Mouse (Mus musculus) embryonic stem cell, embryonic (primary cell): ENCODE measurements around the gene Rasgef1b.

Source experiments
- CTCF ChIA-PET, 4 experiments: fragments of 300-600 bp in 2 of 4; fragments of 350-600 bp in 2 of 4; sonication (Branson Sonifier 250); formaldehyde crosslinking; loops; one replicate each; lab custom pipeline; 2022; ENCODE audit warnings: inconsistent platforms in 2 of 4; lab: Charles Lee
- POLR2A ChIA-PET, 4 experiments: fragments of 300-600 bp in 2 of 4; fragments of 350-600 bp in 2 of 4; sonication (Branson Sonifier 250); formaldehyde crosslinking; loops; one replicate each; lab custom pipeline; 2022; ENCODE audit warnings: antibody characterized with exemption in 4 of 4, inconsistent platforms in 1 of 4; lab: Charles Lee

Gene Rasgef1b

DNA sequence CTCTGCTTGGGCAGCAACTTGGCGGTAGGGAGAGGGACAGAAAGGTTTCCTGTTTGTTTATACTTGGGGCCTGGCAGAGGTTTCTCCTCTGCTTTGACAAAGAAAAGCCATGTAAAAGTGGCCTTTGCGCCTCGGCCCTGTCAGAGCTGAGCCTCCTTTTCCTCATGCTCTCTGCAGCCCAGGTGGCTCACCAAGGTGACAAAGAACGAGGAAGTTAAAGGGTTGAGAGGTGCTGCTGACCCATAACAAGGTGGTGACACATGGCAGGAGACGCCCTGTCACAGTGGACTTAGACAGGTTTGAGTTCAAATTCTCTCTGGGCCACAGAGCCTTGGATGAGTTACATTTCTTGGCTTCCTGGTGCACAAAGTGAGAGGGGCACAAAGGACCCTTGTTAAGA, 325.5 kb downstream of the Rasgef1b start:
- CTCF ChIA-PET: no interaction called here
- POLR2A ChIA-PET: no interaction called here

DNA sequence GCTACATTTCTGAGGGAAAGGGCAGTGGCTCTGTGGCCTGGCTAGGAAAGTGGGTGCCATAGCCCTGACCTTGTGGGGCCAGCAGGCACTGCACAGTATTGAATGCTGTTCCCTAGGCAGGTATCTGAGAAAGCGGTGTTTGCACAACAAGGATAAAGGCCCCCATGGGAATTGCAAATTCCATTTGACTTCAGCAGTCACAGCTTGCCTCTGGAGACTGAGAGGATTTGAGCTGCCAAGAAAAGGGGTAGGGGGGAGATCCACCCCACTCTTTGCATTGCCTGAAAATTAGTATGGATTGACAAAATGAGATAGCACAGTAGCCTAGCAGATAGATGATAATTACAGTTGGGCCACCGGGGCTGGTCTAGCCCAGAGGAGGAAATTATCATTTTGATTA, 326.1 kb downstream of the Rasgef1b start:
- ChIA-PET CTCF (no interaction called here), POLR2A (no interaction called here)

DNA sequence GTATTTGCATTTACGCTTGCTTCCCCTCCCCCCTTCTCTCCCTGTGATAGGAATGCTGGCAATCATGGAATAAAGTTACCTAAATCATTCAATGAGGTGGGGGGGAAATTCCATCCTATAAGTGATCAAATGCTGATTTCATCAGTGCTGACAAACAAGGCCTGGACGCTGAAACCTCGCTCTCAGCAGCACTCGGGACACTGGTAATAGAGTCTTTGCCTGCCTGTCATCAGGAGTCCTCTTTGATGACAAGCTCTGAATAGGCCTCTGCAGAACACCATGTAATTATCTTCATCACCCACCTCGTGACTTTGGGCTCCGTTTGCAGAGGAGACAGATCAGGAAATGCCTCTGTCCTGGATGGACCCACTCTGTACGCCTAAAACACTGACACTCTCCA, 326.6 kb downstream of the Rasgef1b start:
- CTCF ChIA-PET: interaction anchor here in 1 of 4 experiments (0.9 kb wide), 1 partner anchor 154 kb away, joined by 3 read pairs; no protein-coding TSS in a partner anchor
- POLR2A ChIA-PET: no interaction called here

DNA sequence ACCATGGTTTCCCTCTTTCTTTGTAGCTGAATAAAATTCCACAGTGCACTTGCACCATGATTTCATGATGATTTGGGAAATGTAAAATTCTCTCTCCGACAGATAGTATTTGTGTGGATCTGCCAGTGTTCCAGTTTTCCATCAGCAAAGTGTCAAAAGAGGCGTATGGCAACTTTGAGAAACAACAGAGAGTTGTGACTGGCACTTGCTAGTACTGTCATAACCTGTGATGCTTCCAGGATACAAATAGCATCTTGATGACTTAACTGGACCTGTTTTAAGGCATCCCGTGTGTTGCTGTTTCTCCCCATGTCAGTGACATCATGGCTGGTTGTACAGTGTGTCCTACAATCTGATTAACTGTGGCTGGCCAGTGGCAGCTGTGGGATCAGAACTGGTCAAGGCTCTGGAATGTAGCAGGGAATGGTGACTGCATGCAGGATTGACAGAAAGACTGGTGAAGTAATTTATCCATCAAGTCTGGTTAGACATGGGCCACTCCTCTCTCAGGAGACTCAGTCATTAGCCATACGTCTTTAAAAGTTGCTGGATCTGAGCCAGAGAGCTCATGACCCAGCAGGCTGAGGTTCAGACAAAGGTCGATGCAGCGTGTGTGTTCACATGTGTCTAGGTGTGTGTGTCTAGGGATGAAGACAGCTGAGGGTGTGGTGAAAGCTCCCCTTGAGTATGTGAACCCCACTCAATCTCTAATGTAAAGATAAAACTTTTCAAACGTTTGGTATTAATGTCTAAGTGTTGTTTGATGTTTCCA, 328.8 kb downstream of the Rasgef1b start:
- ChIA-PET CTCF (no interaction called here), POLR2A (interaction anchor here in 1 of 4 experiments (0.5 kb wide), 1 partner anchor 938 kb away, joined by 5 read pairs; no protein-coding TSS in a partner anchor)

DNA sequence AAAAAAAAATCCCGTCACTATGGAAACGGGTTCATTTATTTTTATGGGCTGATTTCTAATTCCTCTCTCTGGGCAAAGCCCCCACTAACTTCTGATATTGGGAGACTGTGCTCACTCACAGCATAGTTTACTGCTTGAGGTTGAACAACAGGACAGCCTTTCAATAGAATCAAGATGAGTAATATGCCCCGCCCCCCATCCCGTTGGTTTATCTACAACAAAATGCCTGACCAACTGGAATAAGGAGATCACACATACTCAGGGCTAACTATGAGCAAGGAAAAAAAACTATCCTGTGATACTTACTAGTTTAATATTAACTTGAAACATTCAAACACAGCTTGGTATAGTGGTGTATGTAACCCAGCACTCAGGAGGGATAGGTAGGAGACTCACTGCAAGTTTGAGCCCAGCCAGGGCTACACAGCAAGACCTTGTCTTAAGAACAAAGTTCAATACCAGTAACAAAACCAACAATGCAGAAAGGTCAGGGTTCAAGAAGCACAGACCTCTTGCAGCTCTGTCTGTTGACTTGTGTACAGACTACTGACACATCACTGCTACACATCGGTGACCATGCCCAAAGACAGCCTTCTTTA, 330.3 kb downstream of the Rasgef1b start:
- ChIA-PET POLR2A (no interaction called here), CTCF (no interaction called here)

DNA sequence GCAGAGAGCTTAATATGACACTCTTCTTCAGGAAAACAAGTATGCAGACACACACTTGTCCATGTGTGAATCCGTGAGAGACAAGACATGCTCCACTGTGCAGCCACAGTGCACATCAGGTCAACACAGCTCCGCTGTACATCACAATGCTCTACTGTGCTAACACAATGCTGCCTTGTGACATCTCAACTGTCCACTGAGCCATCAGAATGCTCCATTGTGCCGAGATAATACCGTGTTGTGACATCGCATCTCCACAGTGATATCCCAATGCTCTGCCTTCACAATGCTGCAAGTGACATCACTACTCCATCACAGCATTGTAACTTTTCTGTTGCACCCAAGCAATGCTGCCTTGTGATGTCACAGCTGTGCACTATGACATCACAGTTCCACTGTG, 334.3 kb downstream of the Rasgef1b start:
- ChIA-PET POLR2A (interaction anchor here in 1 of 4 experiments (0.6 to 1.8 kb wide), 2 partner anchors 15 to 69 kb away, joined by 3 to 4 read pairs; no protein-coding TSS in a partner anchor), CTCF (no interaction called here)

DNA sequence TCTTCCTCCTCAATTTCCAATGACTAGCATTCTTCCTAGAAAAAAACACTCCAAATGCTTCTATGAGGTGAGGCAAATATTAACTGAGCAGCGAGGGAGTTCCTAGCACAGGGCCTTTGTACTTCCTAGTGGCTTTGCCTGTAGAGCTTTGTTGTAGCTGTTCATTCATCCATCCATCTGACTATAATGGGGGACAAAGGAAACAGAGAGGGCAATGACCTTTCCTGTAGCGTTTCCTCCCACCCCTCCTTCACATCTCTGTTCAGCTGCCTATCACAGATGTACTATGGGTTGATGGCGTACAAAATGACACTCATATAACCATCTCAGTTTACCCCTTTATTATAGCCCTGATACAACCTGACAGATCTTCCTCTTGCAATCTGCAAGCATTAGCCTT, 337.3 kb downstream of the Rasgef1b start:
- POLR2A ChIA-PET: no interaction called here
- CTCF ChIA-PET: no interaction called here

DNA sequence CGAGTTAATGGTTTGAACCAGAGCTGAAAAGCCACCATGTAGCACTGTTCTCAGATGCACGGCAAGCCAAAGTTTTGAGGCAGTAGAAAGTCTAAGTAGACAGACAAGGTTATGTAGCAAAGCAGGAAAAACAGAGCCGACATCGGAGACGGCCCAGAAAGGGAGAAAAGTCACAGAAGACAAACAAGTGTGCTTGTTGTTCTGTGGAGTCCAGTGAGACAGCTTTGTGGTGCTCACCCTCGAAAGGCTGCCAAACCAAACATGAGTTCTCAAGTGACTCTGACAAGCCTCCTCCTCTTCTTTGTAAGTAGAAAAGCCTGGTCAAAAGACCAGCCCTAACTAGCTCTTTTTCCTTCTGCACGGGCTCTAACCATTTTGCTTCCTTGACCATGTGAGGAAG, 338.1 kb downstream of the Rasgef1b start:
- POLR2A ChIA-PET: interaction anchor here in 1 of 4 experiments (0.6 kb wide), 1 partner anchor 131 kb away, joined by 4 read pairs; no protein-coding TSS in a partner anchor

DNA sequence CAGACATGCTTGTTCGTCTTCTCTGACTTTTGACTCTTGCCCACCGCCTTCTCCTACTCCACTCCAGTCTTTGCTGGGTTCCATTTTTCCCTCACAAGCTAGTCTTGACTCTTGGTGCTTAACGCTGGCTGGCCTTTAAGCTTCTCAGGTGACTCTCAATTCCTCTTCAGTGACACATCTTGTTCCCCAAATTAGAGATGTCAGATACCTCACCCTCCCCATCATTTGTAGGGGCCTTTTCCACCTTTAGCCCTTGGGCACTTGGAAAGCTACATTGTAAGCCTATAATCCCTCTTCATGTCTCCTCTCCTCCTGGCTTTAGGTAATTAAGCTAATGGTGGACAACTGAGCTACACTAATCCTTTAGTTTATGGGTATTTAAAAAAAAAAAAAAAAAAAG, 338.6 kb downstream of the Rasgef1b start:
- ChIA-PET CTCF (no interaction called here), POLR2A (interaction anchor here in 1 of 4 experiments (0.6 kb wide), 1 partner anchor 130 kb away, joined by 4 read pairs; no protein-coding TSS in a partner anchor)

More for the DNA sequence above, 338.1 kb downstream of the Rasgef1b start:
- CTCF ChIA-PET: no interaction called here

DNA sequence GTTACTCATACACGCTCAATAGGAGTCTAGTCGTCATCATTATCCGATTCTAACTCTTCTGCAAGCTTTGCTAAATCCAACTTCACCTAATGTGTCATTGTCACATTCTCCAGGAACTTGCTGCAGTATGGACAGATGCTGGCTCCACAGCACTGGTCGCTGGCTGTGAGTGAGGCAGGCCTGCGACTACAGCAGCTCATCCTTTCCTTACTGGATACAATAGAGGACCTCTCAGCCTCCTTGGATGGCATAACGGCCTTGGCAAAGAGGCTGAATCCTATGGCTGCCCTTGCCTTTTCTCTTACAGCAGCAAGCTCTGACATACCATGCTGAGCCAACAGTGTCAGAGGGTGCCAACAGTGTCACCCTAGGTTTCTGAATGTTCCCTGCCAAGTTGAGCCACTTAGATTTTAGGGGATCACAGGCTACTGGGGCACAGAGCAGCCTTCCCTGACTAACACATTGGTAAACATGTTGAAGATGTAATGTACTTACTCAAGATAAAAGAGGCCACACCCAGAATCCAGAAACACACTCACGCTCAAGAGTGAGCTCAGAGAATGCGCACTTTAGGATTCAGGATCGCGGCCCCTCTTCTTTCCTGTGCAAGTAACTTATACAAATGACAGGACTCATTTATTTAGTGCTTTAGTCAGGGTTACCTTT, 340.1 kb downstream of the Rasgef1b start:
- ChIA-PET POLR2A (no interaction called here), CTCF (no interaction called here)

DNA sequence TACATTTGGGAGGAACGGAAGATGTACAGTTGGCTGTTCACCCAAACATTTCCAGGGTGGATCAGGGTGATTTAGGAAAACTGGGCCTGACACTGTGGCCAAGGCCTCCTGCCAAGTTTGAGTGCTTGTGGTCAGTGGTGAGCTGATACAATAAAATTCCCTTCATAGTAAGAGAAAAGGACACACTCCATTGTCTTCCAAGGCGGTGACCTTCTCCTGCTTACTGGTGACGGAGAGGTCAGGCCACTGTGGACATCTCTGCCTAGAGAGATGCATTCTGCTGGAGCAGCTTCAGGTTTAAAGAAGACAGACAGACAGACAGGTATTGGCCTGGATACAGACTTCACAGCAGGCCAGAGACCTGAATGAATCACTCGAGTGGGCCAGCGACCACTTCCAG, 340.7 kb downstream of the Rasgef1b start:
- CTCF ChIA-PET: no interaction called here
- POLR2A ChIA-PET: no interaction called here

DNA sequence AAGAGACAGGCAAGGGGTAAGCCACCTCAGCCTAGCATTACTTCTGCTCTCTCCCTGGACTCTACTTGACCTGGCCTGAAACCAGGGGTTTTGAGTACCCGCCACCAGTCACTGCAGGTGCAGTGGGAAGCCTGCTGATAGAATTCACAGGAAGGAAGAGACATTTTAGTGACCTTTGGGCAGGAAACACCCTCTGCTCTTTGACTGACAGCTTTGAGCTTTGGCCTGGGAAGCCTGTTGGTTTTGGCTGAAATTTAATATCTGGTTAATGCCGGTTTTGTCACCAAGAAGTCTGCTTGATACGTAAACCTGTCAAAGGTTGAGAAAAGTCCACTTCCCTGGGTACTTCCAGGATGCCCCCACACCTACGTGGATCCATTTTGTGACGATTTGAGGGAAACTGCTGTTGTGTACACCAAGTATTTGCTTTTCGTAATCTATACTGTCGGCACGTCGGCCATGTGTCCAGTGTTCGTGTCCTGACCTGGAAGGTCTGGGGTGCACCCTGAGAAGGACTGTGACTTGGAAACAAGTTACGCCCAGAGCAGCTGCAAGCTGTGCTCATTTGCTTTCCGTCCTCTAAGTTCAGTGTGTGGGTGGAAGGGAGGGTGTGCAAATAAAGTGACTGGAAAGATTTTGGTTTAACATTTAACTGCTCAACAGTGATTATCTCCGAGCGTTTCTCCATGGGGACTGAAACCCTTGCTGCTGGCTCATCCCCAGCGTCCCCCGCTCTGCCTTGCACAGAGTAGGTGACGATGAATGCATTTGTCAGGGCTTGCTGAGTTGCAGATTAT, 341.5 kb downstream of the Rasgef1b start:
- ChIA-PET CTCF (no interaction called here), POLR2A (interaction anchor here in 1 of 4 experiments (0.5 kb wide), 1 partner anchor 165 kb away, joined by 3 read pairs; no protein-coding TSS in a partner anchor)

DNA sequence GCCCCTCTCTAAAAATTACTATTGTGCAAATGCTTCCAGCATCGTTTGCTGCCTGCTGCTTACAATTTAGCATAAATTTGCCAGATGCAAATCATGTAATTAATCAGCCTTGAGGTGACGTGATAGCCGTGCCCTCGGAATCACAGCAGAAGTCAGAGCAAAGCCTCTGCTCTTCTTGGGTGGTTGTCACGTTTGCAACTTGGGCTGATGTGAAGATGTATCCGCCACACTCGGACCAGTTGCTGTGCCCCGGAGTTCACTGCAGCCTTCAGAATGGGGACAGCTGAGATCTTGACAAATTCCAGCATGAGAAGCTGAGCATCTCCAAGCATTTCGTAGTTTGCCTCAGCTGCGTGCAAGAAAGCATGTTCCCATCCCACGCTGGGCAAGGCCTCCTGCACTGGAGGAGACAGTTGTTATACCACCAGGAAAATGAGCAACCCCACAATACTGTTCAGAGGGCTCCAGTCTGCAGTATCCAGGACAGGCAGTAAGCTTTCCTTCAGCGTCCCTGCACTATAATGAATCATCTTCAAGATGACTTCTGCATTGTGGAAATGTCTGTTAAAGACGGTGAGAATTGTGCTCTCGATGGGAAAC, 342.5 kb downstream of the Rasgef1b start:
- ChIA-PET POLR2A (no interaction called here), CTCF (no interaction called here)

DNA sequence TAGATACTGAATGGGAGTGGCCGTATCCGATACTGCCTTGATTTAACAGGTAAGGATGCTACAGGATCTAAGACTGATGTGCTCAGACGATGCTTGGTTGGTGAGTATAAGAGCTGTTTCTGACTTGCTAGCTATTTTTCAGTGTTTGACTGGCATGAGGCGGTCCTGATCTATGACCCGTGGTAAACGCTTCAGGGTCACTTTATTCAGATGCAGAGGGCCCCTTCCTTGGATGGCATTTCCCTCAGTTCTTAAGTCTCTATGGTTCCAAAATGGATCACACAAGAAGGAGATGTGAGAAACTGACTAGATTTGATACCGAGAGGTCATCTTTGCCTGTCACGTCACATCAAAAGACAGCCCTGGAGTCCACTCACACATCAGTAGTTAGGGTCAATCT, 343.1 kb downstream of the Rasgef1b start:
- ChIA-PET CTCF (no interaction called here), POLR2A (interaction anchor here in 2 of 4 experiments (0.6 kb wide), 2 partner anchors 41 to 1993 kb away, joined by 5 read pairs; partner anchors contain the start of gene Naa11 (in 1 of the 2))

DNA sequence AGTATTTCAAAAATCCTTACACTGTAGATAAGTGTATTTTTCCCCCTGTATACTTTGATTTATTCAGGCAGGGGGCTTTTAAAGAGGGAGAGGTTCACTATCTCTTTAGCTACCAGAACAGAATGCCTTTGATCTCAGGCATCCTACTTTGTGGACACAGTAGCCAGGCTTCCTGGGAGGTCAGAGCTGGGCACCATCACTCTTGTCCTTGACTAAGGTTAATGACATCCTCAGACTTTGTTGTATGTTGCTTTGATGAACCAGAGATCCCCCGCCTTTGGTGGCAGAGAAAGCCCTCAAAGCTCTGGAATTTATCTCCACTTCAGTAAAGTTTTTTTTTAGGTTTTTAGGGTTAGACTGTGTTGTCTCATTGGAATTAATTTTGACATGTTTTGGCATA, 343.8 kb downstream of the Rasgef1b start:
- POLR2A ChIA-PET: interaction anchor here in 2 of 4 experiments (0.6 kb wide), 2 partner anchors 40 to 1993 kb away, joined by 5 read pairs; partner anchors contain the start of gene Naa11 (in 1 of the 2)
- CTCF ChIA-PET: no interaction called here

DNA sequence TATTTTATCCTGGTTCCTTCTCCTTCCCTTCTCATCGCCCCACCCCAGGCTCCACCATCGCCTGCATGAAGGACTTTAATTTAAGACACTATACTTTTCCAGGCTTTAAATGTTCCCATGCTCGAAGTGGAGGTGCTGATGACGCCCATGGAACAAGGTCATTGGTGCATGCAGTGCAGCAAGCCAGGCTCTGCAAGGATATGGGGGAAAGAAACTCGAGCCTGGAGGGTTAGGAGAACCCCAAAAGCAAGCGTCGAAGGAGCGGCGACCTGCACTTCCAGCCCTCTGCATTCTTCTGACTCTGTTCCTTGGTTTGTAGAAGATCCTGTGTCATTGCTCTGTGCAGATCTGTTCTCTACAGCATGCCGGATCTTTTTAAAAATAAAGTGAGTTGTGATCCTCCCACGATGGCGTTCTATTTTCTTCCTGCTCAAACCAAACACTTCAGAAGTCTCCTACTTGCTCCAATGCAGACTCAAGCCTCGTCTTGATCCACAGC, 345.0 kb downstream of the Rasgef1b start:
- POLR2A ChIA-PET: no interaction called here
- CTCF ChIA-PET: no interaction called here

DNA sequence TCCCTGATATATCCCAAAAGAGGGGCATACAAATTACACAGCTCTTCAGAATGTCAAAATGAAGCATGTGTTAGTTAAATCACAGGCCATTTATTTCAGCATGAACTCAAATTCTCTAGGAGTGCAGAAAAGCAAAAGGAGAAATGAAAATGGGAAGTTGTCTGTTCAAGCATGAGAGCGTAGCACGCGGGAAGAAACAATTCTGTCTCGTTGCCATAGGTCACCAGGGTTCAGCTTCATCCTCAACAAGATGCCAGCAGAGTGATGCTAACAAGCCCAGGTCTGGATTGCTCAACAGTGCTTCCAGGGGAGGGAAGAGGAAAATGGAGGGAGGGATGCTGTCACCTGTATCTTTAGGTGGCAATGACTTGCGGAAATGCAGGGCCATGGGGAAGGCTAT, 346.1 kb downstream of the Rasgef1b start:
- POLR2A ChIA-PET: no interaction called here
- CTCF ChIA-PET: no interaction called here

DNA sequence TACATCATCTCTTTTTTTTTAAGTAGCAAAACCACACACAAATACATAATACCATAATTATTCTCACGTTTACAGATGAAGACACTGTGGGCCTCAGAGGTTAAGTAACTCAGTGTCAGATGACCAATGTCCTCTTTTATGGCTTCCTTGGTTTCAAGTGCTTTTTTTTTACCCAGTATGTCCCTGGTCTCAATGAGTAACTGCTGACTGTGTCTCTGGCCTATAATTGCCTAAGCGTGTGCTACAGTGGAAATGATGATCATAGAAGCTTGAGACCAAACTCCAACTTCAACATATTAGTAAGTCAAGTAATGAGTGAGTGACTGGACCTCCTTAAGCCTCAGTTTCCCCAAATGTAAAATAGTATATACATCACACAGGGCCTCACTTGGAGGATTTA, 347.2 kb downstream of the Rasgef1b start:
- POLR2A ChIA-PET: interaction anchor here in 1 of 4 experiments (0.6 kb wide), 1 partner anchor 570 kb away, joined by 3 read pairs; no protein-coding TSS in a partner anchor
- CTCF ChIA-PET: interaction anchor here in 1 of 4 experiments (0.7 kb wide), 1 partner anchor 258 kb away, joined by 3 read pairs; no protein-coding TSS in a partner anchor
